Mouse (Mus musculus) intestine, embryonic 15.5 days (tissue): ENCODE data around the gene Pdcd2. TPM values are rescaled to one million over a fixed set of nuclear protein-coding genes. Genes with fewer than 3 reads are reported as not detected.

Source experiments
- ATAC-seq: fragments of 200-750 bp; cut with Nextera tagmentation; 2 replicates; pipeline ENCODE4 v1.8.0; 2017; ENCODE audit warnings: moderate TSS enrichment, moderate library complexity
- H3K27ac ChIP-seq: fragments of 300-500 bp; sonication (generic); 2 replicates; pipeline ENCODE4 v1.5.1; 2015; ENCODE audit warnings: mild to moderate bottlenecking, inconsistent platforms
- H3K27me3 ChIP-seq: fragments of 300-500 bp; sonication (generic); replicated peaks from 2 replicates; pipeline ENCODE4 v1.6.1; 2015; ENCODE audit warnings: inconsistent platforms
- H3K36me3 ChIP-seq: fragments of 300-500 bp; sonication (generic); 2 replicates; pipeline ENCODE4 v1.6.1; 2015; ENCODE audit warnings: inconsistent platforms
- H3K4me1 ChIP-seq: fragments of 300-500 bp; sonication (generic); replicated peaks from 2 replicates; pipeline ENCODE4 v1.6.1; 2015; ENCODE audit warnings: inconsistent platforms
- H3K4me2 ChIP-seq: fragments of 300-500 bp; sonication (generic); replicated peaks from 2 replicates; pipeline ENCODE4 v1.6.1; 2015; ENCODE audit warnings: mild to moderate bottlenecking, inconsistent platforms
- H3K4me3 ChIP-seq: fragments of 300-500 bp; sonication (generic); replicated peaks from 2 replicates; pipeline ENCODE4 v1.5.1; 2015; ENCODE audit warnings: inconsistent platforms
- H3K9ac ChIP-seq: fragments of 300-500 bp; sonication (generic); 2 replicates; pipeline ENCODE4 v1.6.1; 2015; ENCODE audit warnings: inconsistent platforms
- H3K9me3 ChIP-seq: fragments of 300-500 bp; sonication (generic); 2 replicates; pipeline ENCODE4 v1.6.1; 2016; ENCODE audit warnings: inconsistent platforms
- WGBS: fragments of 180-500 bp; shearing (Covaris S2); methylation state at CpG from one replicate; pipeline ENCODE4 v1.1.7; 2015; 5-methylcytosine and 5-hydroxymethylcytosine counted together
- polyA plus RNA-seq: library from polyadenylated mRNA; unstranded; fragments of >200 nt; fragmentation: Nextera tagmentation; extraction: Ambion mirVana; gene quantifications from 2 replicates; pipeline ENCODE4 v1.2.1, GENCODE M21; 2015

Pdcd2 gene
- polyA plus RNA-seq, 1 experiment from 2014 or later = 57.0 TPM

GRCm38 (mm10) chr17:15497882-15498752 lies 29.0 kb downstream of the Pdcd2 start:
- Histone ChIP-seq H3K4me3 (peak overlapping the region; percentile 97), H3K9ac (peak overlapping the region; percentile 92), H3K27ac (peak overlapping the region; percentile 97), H3K36me3 (0 out of 2 replicates have a peak, but pooled peaks cover 2% of the 10 kb centered on the region), H3K9me3 (no peaks in the 10 kb centered on the region), H3K4me1 (peaks cover 11% of the 10 kb centered on the region), H3K27me3 (no peaks in the 10 kb centered on the region), H3K4me2 (peak overlapping the region; percentile 69)
- WGBS = under 1% methylated on average over 50 of the region's 50 CpGs
- ATAC-seq = peak; percentile 96

GRCm38 (mm10) chr17:15490542-15490941 lies 36.6 kb downstream of the Pdcd2 start:
- peaks cover 28% of the 10 kb centered on the region for H3K36me3 ChIP-seq
- H3K4me3 ChIP-seq = no peak overlapping the region
- no peak overlapping the region for H3K4me2 ChIP-seq
- no peak overlapping the region for H3K27ac ChIP-seq
- H3K4me1 ChIP-seq = no peaks in the 10 kb centered on the region
- no peaks in the 10 kb centered on the region for H3K27me3 ChIP-seq
- H3K9ac ChIP-seq = no peak overlapping the region
- no peak for ATAC-seq
- H3K9me3 ChIP-seq = no peaks in the 10 kb centered on the region
- 91% methylated on average over 7 of the region's 7 CpGs for WGBS

- no peak for ATAC-seq
- Histone ChIP-seq H3K27ac (no peak overlapping the region), H3K4me1 (no peaks in the 10 kb centered on the region), H3K4me3 (no peak overlapping the region), H3K9ac (no peak overlapping the region), H3K9me3 (no peaks in the 10 kb centered on the region), H3K36me3 (peaks cover 40% of the 10 kb centered on the region), H3K27me3 (no peaks in the 10 kb centered on the region), H3K4me2 (no peak overlapping the region)
- 89% methylated on average over 4 of the region's 4 CpGs for WGBS
Measured at GRCm38 (mm10) chr17:15472671-15473070, 54.4 kb downstream of the Pdcd2 start.

Other genes starting within 250 kb of the Pdcd2 start
- gene Dll1, start 150.4 kb downstream of the Pdcd2 start, polyA plus RNA-seq = 20.7 and 23.3 TPM in 2 replicates
- 26.9 and 27.7 TPM in 2 replicates for gene Fam120b, start 131.1 kb downstream of the Pdcd2 start, polyA plus RNA-seq
- 258 and 264 TPM in 2 replicates for gene Psmb1, start 27.6 kb downstream of the Pdcd2 start, polyA plus RNA-seq
- 36.3 and 42.2 TPM in 2 replicates for gene Tbp, start 27.4 kb downstream of the Pdcd2 start, polyA plus RNA-seq
- 1.2 and 2.2 TPM in 2 replicates for gene Prdm9, start 37.1 kb upstream of the Pdcd2 start, polyA plus RNA-seq
- gene Chd1, start 177.7 kb upstream of the Pdcd2 start, polyA plus RNA-seq = 24.2 and 28.7 TPM in 2 replicates